In genomic region chr1:150010629-150010979, GRCm38 (mm10) we compare ENCODE assay signal across 1 mouse cellular context.
TF ChIP-seq lines count a peak whose summit lies in the region.

No protein-coding gene starts in this region.

TF ChIP-seq in CH12.LX, 34 proteins besides CTCF, POLR2A, EP300 and RAD21 (continued from another document):
- no peak for TF ChIP-seq JUN (IDR thresholded peaks at IDR 0.05; ENCODE audit: insufficient read depth, low read depth, low read length)
- TF ChIP-seq MXI1 (IDR thresholded peaks at IDR 0.05; ENCODE audit: low read depth, low read length) = no peak
- TF ChIP-seq IRF4 (IDR thresholded peaks at IDR 0.05; ENCODE audit: low read depth, low read length) = no peak
- no peak for TF ChIP-seq E2F4 (IDR thresholded peaks at IDR 0.05; ENCODE audit: insufficient replicate concordance, low read depth, low read length)
